14 mouse cellular contexts compared by ENCODE assay signal in genomic region chr11:95836433-95836832, GRCm38 (mm10). TPM values are rescaled to one million over a fixed set of nuclear protein-coding genes. Genes with fewer than 3 reads are reported as not detected.
DNase-seq lines count a peak whose midpoint lies in the region; ATAC-seq and TF ChIP-seq lines count a peak whose summit lies in the region.
"Had no signal": no experiment of that assay in that cellular context is flagged by ENCODE, and none has a peak within 500 bp of the region (broad histone marks: within the 10 kb centered on the region; RNA-seq: fewer than 3 reads in every experiment).

No protein-coding gene starts in this region.

- peak overlapping the region; percentile 97; the same call in 1 of the 2 replicates for H3K27ac ChIP-seq in thymus, adult 2 months (ENCODE audit: control insufficient read depth, insufficient read depth, low read length)
- peak overlapping the region; percentile 37; the same call in 1 of the 2 replicates for H3K27ac ChIP-seq in intestine, embryonic 16.5 days (ENCODE audit: low read length)
- H3K27ac ChIP-seq in stomach, postnatal 0 days (replicated peaks) = no peak overlapping the region

- no peak overlapping the region for H3K4me3 ChIP-seq in thymus, adult 2 months (ENCODE audit: control insufficient read depth, insufficient read depth, low read length)
- no peak overlapping the region for H3K4me3 ChIP-seq in intestine, embryonic 16.5 days (ENCODE audit: low read length)
- no peak overlapping the region for H3K4me3 ChIP-seq in stomach, postnatal 0 days (ENCODE audit: low read depth, low read length)
- H3K4me3 ChIP-seq: embryonic facial prominence, embryonic 12.5 days; forebrain, embryonic 10.5 days; myocyte had no signal

- peak; percentile 69 for ATAC-seq in intestine, embryonic 16.5 days
- no peak for ATAC-seq in stomach, postnatal 0 days (ENCODE audit: low FRiP score, low TSS enrichment)

- TF ChIP-seq CTCF in thymus, adult 2 months (IDR thresholded peaks at IDR 0.05; ENCODE audit: borderline replicate concordance, control insufficient read depth, extremely low read depth, insufficient read depth, low read length, poor library complexity) = no peak
- TF ChIP-seq CTCF in stomach, postnatal 0 days (IDR thresholded peaks at IDR 0.05; ENCODE audit: low read depth) = no peak

- DNase-seq in kidney, postnatal 14 days = peak; percentile 49
- DNase-seq in kidney, postnatal 10 days = no peak
- no peak for DNase-seq in thymus, adult 2 months
- DNase-seq in thymus, postnatal 4 days = no peak
- no peak for DNase-seq in stomach, postnatal 0 days (ENCODE audit: low spot score)
- no peak for DNase-seq in right cerebral cortex, adult 18-20 months
- DNase-seq in layer of hippocampus, adult 9-11 months = no peak
- DNase-seq: spleen, adult 18-20 months had no signal

- no peak for TF ChIP-seq POLR2A in thymus, adult 2 months (IDR thresholded peaks at IDR 0.05; ENCODE audit: control insufficient read depth, extremely low read depth, insufficient read depth, low read length, poor library complexity)

- WGBS in thymus, adult 2 months = 90% methylated on average over 6 of the region's 6 CpGs
- WGBS in intestine, embryonic 16.5 days = 41% methylated on average over 6 of the region's 6 CpGs
- WGBS in stomach, postnatal 0 days = 48% methylated on average over 6 of the region's 6 CpGs

- no peaks in the 10 kb centered on the region for H3K9me3 ChIP-seq in intestine, embryonic 16.5 days (ENCODE audit: control insufficient read depth, low read length)
- no peaks in the 10 kb centered on the region for H3K9me3 ChIP-seq in stomach, postnatal 0 days (ENCODE audit: control insufficient read depth, low read length)
- H3K9me3 ChIP-seq: embryonic facial prominence, embryonic 12.5 days; forebrain, embryonic 10.5 days had no signal

- H3K4me2 ChIP-seq in intestine, embryonic 16.5 days (ENCODE audit: low read depth, low read length) = peak overlapping the region; percentile 17
- 0 out of 2 replicates have a peak overlapping the region, but pooled peaks have one; percentile 5 for H3K4me2 ChIP-seq in stomach, postnatal 0 days (replicated peaks; ENCODE audit: low read depth)
- H3K4me2 ChIP-seq: embryonic facial prominence, embryonic 12.5 days had no signal

- peaks cover 37% of the 10 kb centered on the region for H3K36me3 ChIP-seq in thymus, adult 2 months (ENCODE audit: control insufficient read depth, insufficient read depth, low read length)
- no peaks in the 10 kb centered on the region for H3K36me3 ChIP-seq in intestine, embryonic 16.5 days (ENCODE audit: control insufficient read depth, insufficient read depth, low read length)
- H3K36me3 ChIP-seq in stomach, postnatal 0 days (ENCODE audit: control insufficient read depth, insufficient read depth, low read length) = 0 out of 2 replicates have a peak, but pooled peaks cover 2% of the 10 kb centered on the region
- H3K36me3 ChIP-seq: embryonic facial prominence, embryonic 12.5 days; forebrain, embryonic 10.5 days had no signal

- TF ChIP-seq EP300 in stomach, postnatal 0 days (optimal IDR thresholded peaks at IDR 0.05) = no peak

- no peak overlapping the region for H3K9ac ChIP-seq in intestine, embryonic 16.5 days (ENCODE audit: low read depth, low read length)
- no peak overlapping the region for H3K9ac ChIP-seq in stomach, postnatal 0 days (ENCODE audit: low read length)
- H3K9ac ChIP-seq: embryonic facial prominence, embryonic 12.5 days had no signal

- H3K27me3 ChIP-seq in thymus, adult 2 months (ENCODE audit: control insufficient read depth, insufficient read depth, low read length) = no peaks in the 10 kb centered on the region
- peaks cover 30% of the 10 kb centered on the region for H3K27me3 ChIP-seq in intestine, embryonic 16.5 days (replicated peaks; ENCODE audit: control insufficient read depth, insufficient read depth, low read length)
- H3K27me3 ChIP-seq in stomach, postnatal 0 days (ENCODE audit: control insufficient read depth, insufficient read depth, low read length) = peaks cover 3% of the 10 kb centered on the region; the same call in 1 of the 2 replicates
- H3K27me3 ChIP-seq: CH12.LX, Patski had no signal

- peaks cover 72% of the 10 kb centered on the region for H3K4me1 ChIP-seq in thymus, adult 2 months (replicated peaks; ENCODE audit: control insufficient read depth, insufficient read depth, low read length)
- peaks cover 40% of the 10 kb centered on the region for H3K4me1 ChIP-seq in intestine, embryonic 16.5 days (ENCODE audit: control insufficient read depth, insufficient read depth, low read length)
- no peaks in the 10 kb centered on the region; the same call in 1 of the 2 replicates for H3K4me1 ChIP-seq in stomach, postnatal 0 days (replicated peaks; ENCODE audit: control insufficient read depth, insufficient read depth)

RNA-seq across cellular contexts. Expression of gene Gngt2, which starts 0.6 kb away (rescaled TPM):
- polyA plus RNA-seq in thymus, adult 2 months (2012; rRNA removed) = 28.6 and 32.5 TPM in 2 replicates
- 17.3 and 17.4 TPM in 2 replicates for polyA plus RNA-seq in intestine, embryonic 16.5 days (2015; fragmentation: Nextera tagmentation; extraction: Ambion mirVana)
- 11.1 and 12.5 TPM in 2 replicates for polyA plus RNA-seq in stomach, postnatal 0 days (2015; fragmentation: Nextera tagmentation; extraction: Ambion mirVana)
- polyA plus RNA-seq: Patski had no signal

RNA-seq across cellular contexts. Expression of gene Abi3, which starts 5.8 kb away (rescaled TPM):
- 606 and 690 TPM in 2 replicates for polyA plus RNA-seq in thymus, adult 2 months (2012; rRNA removed)
- 8.7 and 10.3 TPM in 2 replicates for polyA plus RNA-seq in intestine, embryonic 16.5 days (2015; fragmentation: Nextera tagmentation; extraction: Ambion mirVana)
- polyA plus RNA-seq in stomach, postnatal 0 days (2015; fragmentation: Nextera tagmentation; extraction: Ambion mirVana) = 3.6 and 4.2 TPM in 2 replicates
- polyA plus RNA-seq: Patski had no signal

RNA-seq across cellular contexts. Expression of gene Phospho1, which starts 12.1 kb away (rescaled TPM):
- polyA plus RNA-seq in thymus, adult 2 months (2012; rRNA removed) = 24.9 and 42.7 TPM in 2 replicates
- 0.43 and 0.51 TPM in 2 replicates for polyA plus RNA-seq in intestine, embryonic 16.5 days (2015; fragmentation: Nextera tagmentation; extraction: Ambion mirVana)
- 0.40 and 0.45 TPM in 2 replicates for polyA plus RNA-seq in stomach, postnatal 0 days (2015; fragmentation: Nextera tagmentation; extraction: Ambion mirVana)
- polyA plus RNA-seq: embryonic facial prominence, embryonic 12.5 days; forebrain, embryonic 10.5 days had no signal

Comparison
In these comparisons a context has a peak if more than half of its experiments do, and no peak if none do; other contexts are left out.
1. RNA of gene Abi3, which starts 5.8 kb away (polyA plus RNA-seq): 606 to 690 TPM in thymus, adult 2 months; 8.7 to 10.3 TPM in intestine, embryonic 16.5 days and 3.6 to 4.2 TPM in stomach, postnatal 0 days; every median in the first group is over 10 times any median in the second.
2. RNA of gene Phospho1, which starts 12.1 kb away (polyA plus RNA-seq): 24.9 to 42.7 TPM in thymus, adult 2 months; 0.43 to 0.51 TPM in intestine, embryonic 16.5 days and 0.40 to 0.45 TPM in stomach, postnatal 0 days; every median in the first group is over 10 times any median in the second.